Mouse (Mus musculus): ENCODE data around the gene Eps15. TPM values are rescaled to one million over a fixed set of nuclear protein-coding genes. Genes with fewer than 3 reads are reported as not detected.
A peak's percentile ranks its signal among the peaks of the same experiment; 100 is the strongest.

Eps15 gene
- polyA plus RNA-seq, 1 experiment from 2014 or later: 45.2 TPM

- 75% methylated on average over 5 of the region's 5 CpGs for WGBS
- Histone ChIP-seq H3K9me3 (replicated peaks; ENCODE audit: control insufficient read depth, low read length) (no peaks in the 10 kb centered on the region), H3K4me2 (ENCODE audit: low read length) (peak overlapping the region; percentile 48), H3K4me3 (ENCODE audit: low read depth, low read length) (peak overlapping the region; percentile 38), H3K4me1 (ENCODE audit: control insufficient read depth, insufficient read depth, low read length) (0 out of 2 replicates have a peak, but pooled peaks cover 3% of the 10 kb centered on the region), H3K27ac (ENCODE audit: low read depth, low read length) (no peak overlapping the region; the same call in 1 of the 2 replicates), H3K27me3 (replicated peaks; ENCODE audit: control insufficient read depth, insufficient read depth, low read length) (no peaks in the 10 kb centered on the region), H3K9ac (ENCODE audit: low read length) (peak overlapping the region; percentile 50), H3K36me3 (ENCODE audit: control insufficient read depth, insufficient read depth, low read length) (no peaks in the 10 kb centered on the region)
- DNase-seq (ENCODE audit: low spot score): peak; percentile 20
- ATAC-seq: peak; percentile 23; the same call in 1 of the 2 replicates
These were observed 63.8 kb downstream of the Eps15 start for GRCm38 (mm10) chr4:109343909-109344308.

- Histone ChIP-seq H3K4me3 (ENCODE audit: low read depth, low read length) (no peak overlapping the region), H3K4me2 (ENCODE audit: low read length) (no peak overlapping the region), H3K9me3 (replicated peaks; ENCODE audit: control insufficient read depth, low read length) (no peaks in the 10 kb centered on the region), H3K4me1 (ENCODE audit: control insufficient read depth, insufficient read depth, low read length) (no peaks in the 10 kb centered on the region), H3K27me3 (replicated peaks; ENCODE audit: control insufficient read depth, insufficient read depth, low read length) (no peaks in the 10 kb centered on the region), H3K36me3 (ENCODE audit: control insufficient read depth, insufficient read depth, low read length) (peaks cover 43% of the 10 kb centered on the region), H3K9ac (ENCODE audit: low read length) (no peak overlapping the region), H3K27ac (ENCODE audit: low read depth, low read length) (no peak overlapping the region)
- ATAC-seq (no peak), DNase-seq (ENCODE audit: low spot score) (no peak)
- WGBS: 91% methylated on average over 1 of the region's 1 CpGs
These were observed 98.0 kb downstream of the Eps15 start for GRCm38 (mm10) chr4:109378107-109378506.

- WGBS: 66% methylated on average over 2 of the region's 2 CpGs
- Histone ChIP-seq H3K27ac (ENCODE audit: low read depth, low read length) (no peak overlapping the region), H3K4me3 (ENCODE audit: low read depth, low read length) (no peak overlapping the region), H3K9me3 (replicated peaks; ENCODE audit: control insufficient read depth, low read length) (no peaks in the 10 kb centered on the region), H3K4me1 (ENCODE audit: control insufficient read depth, insufficient read depth, low read length) (no peaks in the 10 kb centered on the region), H3K36me3 (ENCODE audit: control insufficient read depth, insufficient read depth, low read length) (peaks cover 18% of the 10 kb centered on the region; the same call in 1 of the 2 replicates), H3K9ac (ENCODE audit: low read length) (no peak overlapping the region), H3K4me2 (ENCODE audit: low read length) (no peak overlapping the region), H3K27me3 (replicated peaks; ENCODE audit: control insufficient read depth, insufficient read depth, low read length) (no peaks in the 10 kb centered on the region)
- DNase-seq (ENCODE audit: low spot score) (no peak), ATAC-seq (no peak)
These were observed 102.4 kb downstream of the Eps15 start for GRCm38 (mm10) chr4:109382457-109382856.

- 29% methylated on average over 4 of the region's 4 CpGs for WGBS
- ATAC-seq: 0 out of 2 replicates have a peak, but pooled peaks have one; percentile 52
- Histone ChIP-seq H3K27me3 (replicated peaks; ENCODE audit: control insufficient read depth, insufficient read depth, low read length) (no peaks in the 10 kb centered on the region), H3K27ac (ENCODE audit: low read depth, low read length) (no peak overlapping the region), H3K4me3 (ENCODE audit: low read depth, low read length) (no peak overlapping the region), H3K36me3 (ENCODE audit: control insufficient read depth, insufficient read depth, low read length) (peaks cover 4% of the 10 kb centered on the region; the same call in 1 of the 2 replicates), H3K4me1 (ENCODE audit: control insufficient read depth, insufficient read depth, low read length) (no peaks in the 10 kb centered on the region), H3K4me2 (ENCODE audit: low read length) (no peak overlapping the region), H3K9ac (ENCODE audit: low read length) (0 out of 2 replicates have a peak overlapping the region, but pooled peaks have one; percentile 21), H3K9me3 (replicated peaks; ENCODE audit: control insufficient read depth, low read length) (no peaks in the 10 kb centered on the region)
- DNase-seq (ENCODE audit: low spot score): peak; percentile 55
These were observed 105.5 kb downstream of the Eps15 start for GRCm38 (mm10) chr4:109385599-109385998.

- 0 out of 2 replicates have a peak, but pooled peaks cover 3% of the 10 kb centered on the region for H3K4me1 ChIP-seq (ENCODE audit: control insufficient read depth, insufficient read depth, low read length)
- H3K36me3 ChIP-seq (ENCODE audit: control insufficient read depth, insufficient read depth, low read length): no peaks in the 10 kb centered on the region
- no peak overlapping the region for H3K9ac ChIP-seq (ENCODE audit: low read length)
- DNase-seq (ENCODE audit: low spot score) (no peak), ATAC-seq (no peak)
- no peak overlapping the region for H3K4me3 ChIP-seq (ENCODE audit: low read depth, low read length)
- no peaks in the 10 kb centered on the region for H3K9me3 ChIP-seq (replicated peaks; ENCODE audit: control insufficient read depth, low read length)
- H3K4me2 ChIP-seq (ENCODE audit: low read length): no peak overlapping the region
- no peak overlapping the region for H3K27ac ChIP-seq (ENCODE audit: low read depth, low read length)
- no peaks in the 10 kb centered on the region for H3K27me3 ChIP-seq (replicated peaks; ENCODE audit: control insufficient read depth, insufficient read depth, low read length)
- WGBS: 87% methylated on average over 6 of the region's 6 CpGs
These were observed 113.2 kb downstream of the Eps15 start for GRCm38 (mm10) chr4:109393229-109393779.

GRCm38 (mm10) chr4:109393902-109394301 is 113.8 kb downstream of the Eps15 start:
- Histone ChIP-seq H3K27ac (ENCODE audit: low read depth, low read length) (no peak overlapping the region), H3K4me2 (ENCODE audit: low read length) (peak overlapping the region; percentile 25; the same call in 1 of the 2 replicates), H3K4me3 (ENCODE audit: low read depth, low read length) (no peak overlapping the region), H3K4me1 (ENCODE audit: control insufficient read depth, insufficient read depth, low read length) (0 out of 2 replicates have a peak, but pooled peaks cover 3% of the 10 kb centered on the region), H3K36me3 (ENCODE audit: control insufficient read depth, insufficient read depth, low read length) (no peaks in the 10 kb centered on the region), H3K27me3 (replicated peaks; ENCODE audit: control insufficient read depth, insufficient read depth, low read length) (no peaks in the 10 kb centered on the region), H3K9me3 (replicated peaks; ENCODE audit: control insufficient read depth, low read length) (no peaks in the 10 kb centered on the region), H3K9ac (ENCODE audit: low read length) (no peak overlapping the region)
- ATAC-seq (peak; percentile 40; the same call in 1 of the 2 replicates), DNase-seq (ENCODE audit: low spot score) (no peak)
- 12% methylated on average over 13 of the region's 13 CpGs for WGBS

GRCm38 (mm10) chr4:109394314-109395074 is 114.4 kb downstream of the Eps15 start:
- no peak overlapping the region for H3K9ac ChIP-seq (ENCODE audit: low read length)
- no peak for DNase-seq (ENCODE audit: low spot score)

GRCm38 (mm10) chr4:109400366-109400980 is 120.4 kb downstream of the Eps15 start:
- Histone ChIP-seq H3K9me3 (replicated peaks; ENCODE audit: control insufficient read depth, low read length) (no peaks in the 10 kb centered on the region), H3K27me3 (replicated peaks; ENCODE audit: control insufficient read depth, insufficient read depth, low read length) (no peaks in the 10 kb centered on the region), H3K4me3 (ENCODE audit: low read depth, low read length) (no peak overlapping the region), H3K4me2 (ENCODE audit: low read length) (no peak overlapping the region), H3K9ac (ENCODE audit: low read length) (no peak overlapping the region), H3K4me1 (ENCODE audit: control insufficient read depth, insufficient read depth, low read length) (no peaks in the 10 kb centered on the region), H3K27ac (ENCODE audit: low read depth, low read length) (no peak overlapping the region), H3K36me3 (ENCODE audit: control insufficient read depth, insufficient read depth, low read length) (no peaks in the 10 kb centered on the region)
- ATAC-seq (no peak), DNase-seq (ENCODE audit: low spot score) (no peak)
- 80% methylated on average over 10 of the region's 10 CpGs for WGBS

More at GRCm38 (mm10) chr4:109394314-109395074, 114.4 kb downstream of the Eps15 start:
- H3K36me3 ChIP-seq (ENCODE audit: control insufficient read depth, insufficient read depth, low read length): no peaks in the 10 kb centered on the region
- H3K4me1 ChIP-seq (ENCODE audit: control insufficient read depth, insufficient read depth, low read length): 0 out of 2 replicates have a peak, but pooled peaks cover 3% of the 10 kb centered on the region
- H3K9me3 ChIP-seq (replicated peaks; ENCODE audit: control insufficient read depth, low read length): no peaks in the 10 kb centered on the region
- no peak overlapping the region for H3K27ac ChIP-seq (ENCODE audit: low read depth, low read length)
- H3K4me3 ChIP-seq (ENCODE audit: low read depth, low read length): no peak overlapping the region
- H3K4me2 ChIP-seq (ENCODE audit: low read length): peak overlapping the region; percentile 25; the same call in 1 of the 2 replicates
- 33% methylated on average over 13 of the region's 13 CpGs for WGBS
- no peaks in the 10 kb centered on the region for H3K27me3 ChIP-seq (replicated peaks; ENCODE audit: control insufficient read depth, insufficient read depth, low read length)
- no peak for ATAC-seq
